Mouse (Mus musculus): ENCODE data around the gene Vwa8. TPM values are rescaled to one million over a fixed set of nuclear protein-coding genes. Genes with fewer than 3 reads are reported as not detected.
A peak's percentile ranks its signal among the peaks of the same experiment; 100 is the strongest.

Gene Vwa8
- polyA plus RNA-seq, 1 experiment, result 11.2 TPM

DNA sequence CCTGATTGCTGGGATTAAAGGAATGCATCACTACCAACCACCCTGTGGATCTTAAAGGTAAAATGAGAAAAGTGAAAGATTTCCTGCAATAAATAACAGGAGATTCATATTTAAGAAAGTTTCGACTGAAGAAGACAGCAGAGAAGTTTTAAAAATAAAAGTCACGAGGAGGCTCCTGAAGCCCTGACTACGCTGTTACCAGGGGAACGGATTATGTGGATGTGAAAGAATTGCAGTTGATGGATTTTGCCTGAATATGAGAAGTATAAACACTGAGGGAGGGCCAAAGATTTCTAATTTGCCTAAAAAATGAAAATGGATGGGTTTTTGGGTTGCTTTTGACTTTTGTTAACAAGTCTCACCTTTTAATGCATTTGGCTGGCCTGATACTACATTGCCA, 24.8 kb upstream of the Vwa8 start:
- Histone ChIP-seq H3K4me3 (ENCODE audit: low read depth, low read length) (no peak overlapping the region), H3K27ac (ENCODE audit: insufficient read depth, low read depth, low read length) (no peak overlapping the region), H3K36me3 (ENCODE audit: control insufficient read depth, insufficient read depth, low read length) (no peaks in the 10 kb centered on the region), H3K27me3 (ENCODE audit: control insufficient read depth, insufficient read depth, low read length) (no peaks in the 10 kb centered on the region), H3K4me1 (ENCODE audit: control insufficient read depth, insufficient read depth, insufficient read length, low read length) (no peaks in the 10 kb centered on the region)
- TF ChIP-seq POLR2A (IDR thresholded peaks at IDR 0.05; ENCODE audit: low read depth, low read length) (no peak), CTCF (IDR thresholded peaks at IDR 0.05; ENCODE audit: extremely low read depth, insufficient read length, insufficient replicate concordance, low read depth, low read length) (no peak)
- 82% methylated on average over 4 of the region's 4 CpGs for WGBS

DNA sequence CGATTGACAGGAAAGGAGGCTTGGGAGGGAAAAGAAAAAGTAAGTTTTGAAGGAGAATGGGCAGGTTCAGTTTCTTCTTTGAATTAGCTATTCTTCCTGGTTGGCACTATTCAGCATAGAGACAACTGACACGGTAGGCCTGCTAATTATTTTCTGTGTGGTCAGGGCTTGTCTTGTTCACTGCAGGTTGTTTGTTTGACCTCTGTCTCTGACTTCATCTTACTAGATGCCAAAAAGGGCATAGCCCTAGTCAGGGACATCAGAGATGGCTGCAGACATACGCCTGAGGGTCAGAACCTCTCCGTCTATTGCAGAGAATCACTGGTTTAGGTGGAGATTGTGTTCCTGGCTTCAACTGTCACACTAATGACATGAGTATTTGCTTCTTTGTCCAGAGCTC, 24.3 kb upstream of the Vwa8 start:
- Histone ChIP-seq H3K27ac (ENCODE audit: insufficient read depth, low read depth, low read length) (no peak overlapping the region), H3K36me3 (ENCODE audit: control insufficient read depth, insufficient read depth, low read length) (no peaks in the 10 kb centered on the region), H3K4me1 (ENCODE audit: control insufficient read depth, insufficient read depth, insufficient read length, low read length) (no peaks in the 10 kb centered on the region), H3K27me3 (ENCODE audit: control insufficient read depth, insufficient read depth, low read length) (no peaks in the 10 kb centered on the region), H3K4me3 (ENCODE audit: low read depth, low read length) (no peak overlapping the region)
- TF ChIP-seq POLR2A (IDR thresholded peaks at IDR 0.05; ENCODE audit: low read depth, low read length) (no peak), CTCF (IDR thresholded peaks at IDR 0.05; ENCODE audit: extremely low read depth, insufficient read length, insufficient replicate concordance, low read depth, low read length) (no peak)
- 78% methylated on average over 4 of the region's 4 CpGs for WGBS

DNA sequence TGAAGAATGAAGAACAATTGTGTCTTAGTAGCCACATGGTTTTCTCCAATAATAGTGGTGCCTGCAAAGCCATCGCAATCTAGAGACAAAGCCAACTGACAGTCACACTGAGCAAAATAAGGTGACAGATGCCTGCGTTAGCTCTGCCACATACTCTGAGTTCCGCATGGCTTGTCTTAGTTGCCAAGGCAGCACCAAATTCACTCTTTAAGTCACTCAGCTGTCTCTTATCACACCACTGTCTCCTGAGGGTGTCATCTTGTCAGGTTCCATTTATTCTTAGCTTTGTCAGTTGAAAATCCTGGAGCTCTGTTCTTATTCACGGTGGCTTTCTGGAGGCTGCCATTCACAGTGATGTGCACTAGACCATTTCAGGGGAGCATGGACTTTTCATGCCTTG, 17.7 kb upstream of the Vwa8 start:
- no peaks in the 10 kb centered on the region for H3K27me3 ChIP-seq (ENCODE audit: control insufficient read depth, insufficient read depth, low read length)
- H3K4me1 ChIP-seq (ENCODE audit: control insufficient read depth, insufficient read depth, insufficient read length, low read length), result no peaks in the 10 kb centered on the region
- no peak for TF ChIP-seq CTCF (IDR thresholded peaks at IDR 0.05; ENCODE audit: extremely low read depth, insufficient read length, insufficient replicate concordance, low read depth, low read length)
- no peak for TF ChIP-seq POLR2A (IDR thresholded peaks at IDR 0.05; ENCODE audit: low read depth, low read length)
- H3K36me3 ChIP-seq (ENCODE audit: control insufficient read depth, insufficient read depth, low read length), result no peaks in the 10 kb centered on the region
- no peak overlapping the region for H3K27ac ChIP-seq (ENCODE audit: insufficient read depth, low read depth, low read length)
- H3K4me3 ChIP-seq (ENCODE audit: low read depth, low read length), result no peak overlapping the region
- 95% methylated on average over 4 of the region's 4 CpGs for WGBS

DNA sequence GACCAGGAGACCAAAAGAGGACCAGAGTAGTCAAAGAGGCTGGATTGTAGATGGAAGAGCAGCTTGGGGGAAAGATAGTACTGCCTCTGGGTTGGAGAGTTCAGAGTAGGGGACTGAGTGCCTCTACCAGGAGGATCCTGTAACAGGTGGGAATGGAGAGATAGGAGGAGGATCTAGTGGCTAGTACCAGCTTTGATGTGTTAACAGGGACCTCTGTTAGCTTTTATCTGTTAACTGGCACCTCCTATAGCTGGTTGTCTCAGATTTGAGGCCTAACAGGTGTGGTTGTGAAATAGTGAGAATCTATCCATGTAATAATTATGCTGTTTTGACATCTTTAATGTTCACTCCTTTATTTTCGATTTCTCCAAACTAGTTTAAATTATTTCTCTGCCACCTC, 904 bp upstream of the Vwa8 start:
- WGBS, result 60% methylated on average over 1 of the region's 1 CpGs
- Histone ChIP-seq H3K4me1 (ENCODE audit: control insufficient read depth, insufficient read depth, insufficient read length, low read length) (peaks cover 12% of the 10 kb centered on the region; the same call in 1 of the 2 replicates), H3K27ac (ENCODE audit: insufficient read depth, low read depth, low read length) (no peak overlapping the region; the same call in 1 of the 2 replicates), H3K27me3 (ENCODE audit: control insufficient read depth, insufficient read depth, low read length) (no peaks in the 10 kb centered on the region), H3K36me3 (ENCODE audit: control insufficient read depth, insufficient read depth, low read length) (no peaks in the 10 kb centered on the region), H3K4me3 (ENCODE audit: low read depth, low read length) (no peak overlapping the region)
- TF ChIP-seq POLR2A (IDR thresholded peaks at IDR 0.05; ENCODE audit: low read depth, low read length) (no peak), CTCF (IDR thresholded peaks at IDR 0.05; ENCODE audit: extremely low read depth, insufficient read length, insufficient replicate concordance, low read depth, low read length) (no peak)

DNA sequence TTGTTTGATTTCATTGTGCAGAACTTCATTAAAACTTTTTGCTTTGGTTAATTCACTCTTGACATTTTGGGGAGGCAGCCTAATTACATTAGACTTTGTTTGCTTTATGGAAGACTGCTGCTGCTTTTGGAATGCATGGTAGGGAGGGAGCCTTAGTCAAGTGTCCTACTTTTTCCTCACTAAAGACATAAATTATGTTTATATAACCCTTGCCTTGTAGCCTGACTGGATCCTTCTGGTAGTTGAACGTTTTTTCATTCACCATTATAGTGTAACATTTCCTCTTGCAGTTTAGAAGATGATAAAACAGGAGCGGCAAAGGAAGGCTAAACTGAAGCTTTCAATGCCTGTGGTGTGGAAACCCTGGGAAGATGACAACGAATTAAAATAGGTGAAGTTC, 375 bp upstream of the Vwa8 start:
- no peaks in the 10 kb centered on the region for H3K27me3 ChIP-seq (ENCODE audit: control insufficient read depth, insufficient read depth, low read length)
- peak overlapping the region; percentile 90 for H3K27ac ChIP-seq (ENCODE audit: insufficient read depth, low read depth, low read length)
- H3K4me3 ChIP-seq (ENCODE audit: low read depth, low read length), result peak overlapping the region; percentile 94
- no peaks in the 10 kb centered on the region for H3K36me3 ChIP-seq (ENCODE audit: control insufficient read depth, insufficient read depth, low read length)
- under 1% methylated on average over 3 of the region's 3 CpGs for WGBS
- no peak for TF ChIP-seq CTCF (IDR thresholded peaks at IDR 0.05; ENCODE audit: extremely low read depth, insufficient read length, insufficient replicate concordance, low read depth, low read length)
- TF ChIP-seq POLR2A (IDR thresholded peaks at IDR 0.05; ENCODE audit: low read depth, low read length), result no peak
- H3K4me1 ChIP-seq (ENCODE audit: control insufficient read depth, insufficient read depth, insufficient read length, low read length), result peaks cover 12% of the 10 kb centered on the region; the same call in 1 of the 2 replicates

DNA sequence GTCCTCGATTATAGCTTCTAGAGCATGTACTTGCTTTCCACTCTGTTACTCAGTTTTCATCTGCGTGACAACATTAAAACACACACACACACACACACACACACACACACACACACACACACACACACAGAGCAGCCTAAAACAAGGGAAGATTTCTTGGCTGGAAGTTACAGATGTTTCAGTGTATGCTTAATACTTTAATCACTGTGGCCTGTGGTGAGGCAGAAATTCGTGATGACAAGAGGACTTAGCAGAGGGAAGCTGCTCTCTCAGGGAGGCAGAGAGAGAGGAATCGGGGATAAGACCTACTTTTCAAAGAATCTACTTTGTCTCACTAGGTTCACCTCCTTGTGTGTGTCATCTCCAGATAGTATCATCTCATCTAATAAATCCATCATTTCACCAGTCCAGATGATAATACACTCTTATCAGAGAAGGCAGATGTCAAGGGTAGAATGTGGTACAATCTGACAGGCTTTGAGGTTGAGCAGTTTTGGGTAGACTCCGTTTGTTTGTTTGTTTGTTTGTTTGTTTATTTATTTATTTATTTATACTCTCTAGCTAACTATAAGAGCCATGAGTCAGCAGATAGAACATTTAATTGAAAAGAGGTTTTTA, 1.2 kb downstream of the Vwa8 start:
- TF ChIP-seq POLR2A (IDR thresholded peaks at IDR 0.05; ENCODE audit: low read depth, low read length) (no peak), CTCF (IDR thresholded peaks at IDR 0.05; ENCODE audit: extremely low read depth, insufficient read length, insufficient replicate concordance, low read depth, low read length) (no peak)
- 0 out of 2 replicates have a peak overlapping the region, but pooled peaks have one; percentile 16 for H3K27ac ChIP-seq (ENCODE audit: insufficient read depth, low read depth, low read length)
- H3K27me3 ChIP-seq (ENCODE audit: control insufficient read depth, insufficient read depth, low read length), result no peaks in the 10 kb centered on the region
- H3K4me3 ChIP-seq (ENCODE audit: low read depth, low read length), result no peak overlapping the region
- 31% methylated on average over 5 of the region's 5 CpGs for WGBS
- H3K4me1 ChIP-seq (ENCODE audit: control insufficient read depth, insufficient read depth, insufficient read length, low read length), result peaks cover 12% of the 10 kb centered on the region; the same call in 1 of the 2 replicates
- no peaks in the 10 kb centered on the region for H3K36me3 ChIP-seq (ENCODE audit: control insufficient read depth, insufficient read depth, low read length)

DNA sequence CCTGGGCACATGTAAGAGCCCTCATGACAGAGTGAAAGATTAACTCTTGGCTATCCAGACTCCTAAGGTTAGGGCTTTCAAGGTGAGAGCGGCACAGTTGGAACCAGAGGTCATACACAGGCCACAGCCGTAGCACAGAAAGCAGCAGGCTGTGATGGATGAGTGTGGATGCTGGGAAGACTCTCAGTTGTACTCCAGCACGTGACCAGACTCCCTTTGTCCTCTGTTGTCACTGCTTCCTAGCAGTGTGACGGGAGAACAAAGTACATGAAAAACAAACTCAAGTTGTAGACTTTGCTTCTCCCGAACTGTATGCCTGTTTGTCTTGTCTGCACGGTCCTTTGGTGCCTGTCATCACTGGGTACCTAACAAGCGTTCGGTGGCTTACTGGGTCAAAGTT, 1.8 kb downstream of the Vwa8 start:
- Histone ChIP-seq H3K4me1 (ENCODE audit: control insufficient read depth, insufficient read depth, insufficient read length, low read length) (peaks cover 12% of the 10 kb centered on the region; the same call in 1 of the 2 replicates), H3K36me3 (ENCODE audit: control insufficient read depth, insufficient read depth, low read length) (no peaks in the 10 kb centered on the region), H3K27me3 (ENCODE audit: control insufficient read depth, insufficient read depth, low read length) (no peaks in the 10 kb centered on the region), H3K4me3 (ENCODE audit: low read depth, low read length) (no peak overlapping the region), H3K27ac (ENCODE audit: insufficient read depth, low read depth, low read length) (no peak overlapping the region)
- 22% methylated on average over 8 of the region's 8 CpGs for WGBS
- no peak for TF ChIP-seq POLR2A (IDR thresholded peaks at IDR 0.05; ENCODE audit: low read depth, low read length)
- no peak for TF ChIP-seq CTCF (IDR thresholded peaks at IDR 0.05; ENCODE audit: extremely low read depth, insufficient read length, insufficient replicate concordance, low read depth, low read length)

Data from small intestine, adult 2 months (tissue).